Mouse (Mus musculus): ENCODE results near the gene Olfr1357.

- TF ChIP-seq CTCF (IDR thresholded peaks at IDR 0.05; ENCODE audit: low read depth), result no peak
- TF ChIP-seq EP300 (IDR thresholded peaks at IDR 0.05; ENCODE audit: low read depth), result no peak
These were observed 44.6 kb downstream of the Olfr1357 start for GRCm38 (mm10) chr10:78573226-78573625.

Data from liver, postnatal 0 days (tissue).